Mouse (Mus musculus) heart, postnatal 0 days (tissue): ENCODE measurements around the gene Trp53bp2.

Experiments
- CTCF ChIP-seq: IDR thresholded peaks from 2 replicates; pipeline ENCODE4 v1.5.1; 2016; ENCODE audit warnings: antibody characterized with exemption, control low read depth, low read depth
- EP300 ChIP-seq: IDR thresholded peaks from 2 replicates; pipeline ENCODE4 v1.6.1; 2016; ENCODE audit warnings: antibody characterized with exemption, low read depth

DNA sequence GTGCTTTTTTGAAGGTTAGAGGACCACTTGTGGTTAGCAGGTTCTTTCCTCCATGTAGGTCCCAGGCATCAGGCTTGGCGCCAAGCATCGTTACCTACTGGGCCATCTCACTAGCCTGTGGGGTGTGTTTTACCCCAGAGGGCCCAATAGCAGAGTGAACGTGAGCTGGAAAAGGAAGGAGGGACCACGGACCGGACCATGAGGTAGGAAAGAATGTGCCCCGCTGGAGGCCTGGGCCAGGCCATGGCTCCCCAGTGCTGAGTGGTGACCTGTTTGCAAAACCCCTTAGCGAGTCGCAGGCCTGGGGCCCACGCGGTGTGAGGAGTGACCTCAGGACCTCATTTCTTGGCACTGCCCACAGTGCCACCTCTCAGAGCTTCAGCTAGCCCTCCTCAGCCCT lies 79.5 kb downstream of the Trp53bp2 start:
- no peak for TF ChIP-seq CTCF
- TF ChIP-seq EP300: no peak
